Mouse (Mus musculus): ENCODE measurements around the gene Rnf138rt1.

The Rnf138rt1 gene

GRCm38 (mm10) chrX:163760617-163761434 lies at the start of gene Rnf138rt1:
Rnf138rt1 (minus strand) TSS chrX:163761329.
- DNase-seq: peak; percentile 65 to 72

GRCm38 (mm10) chrX:163807270-163807669 lies 46.1 kb upstream of the Rnf138rt1 start:
- no peak for DNase-seq

DNA sequence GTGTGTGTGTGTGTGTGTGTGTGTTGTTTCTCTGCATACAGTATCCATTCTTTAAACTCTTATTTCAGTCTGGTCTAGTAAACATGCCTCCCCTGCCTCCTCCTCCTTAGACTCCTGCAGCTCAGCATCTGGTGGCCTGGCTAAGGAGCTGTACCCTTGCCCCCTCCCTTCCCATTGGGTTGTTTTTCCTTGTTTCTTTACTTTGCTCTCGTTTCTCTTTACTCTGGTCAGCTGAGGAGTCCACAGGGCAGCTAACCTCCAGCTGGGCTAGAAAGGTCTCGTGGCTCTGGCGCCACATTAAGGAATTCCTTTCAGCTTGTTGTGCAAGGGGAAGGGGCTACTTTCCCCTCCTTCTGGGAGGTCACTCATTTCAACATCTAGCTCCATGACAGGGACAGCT lies 5.2 kb upstream of the Rnf138rt1 start:
- DNase-seq: no peak

- no peak for DNase-seq
Measured at GRCm38 (mm10) chrX:163761435-163761828, 303 bp upstream of the Rnf138rt1 start.

DNA sequence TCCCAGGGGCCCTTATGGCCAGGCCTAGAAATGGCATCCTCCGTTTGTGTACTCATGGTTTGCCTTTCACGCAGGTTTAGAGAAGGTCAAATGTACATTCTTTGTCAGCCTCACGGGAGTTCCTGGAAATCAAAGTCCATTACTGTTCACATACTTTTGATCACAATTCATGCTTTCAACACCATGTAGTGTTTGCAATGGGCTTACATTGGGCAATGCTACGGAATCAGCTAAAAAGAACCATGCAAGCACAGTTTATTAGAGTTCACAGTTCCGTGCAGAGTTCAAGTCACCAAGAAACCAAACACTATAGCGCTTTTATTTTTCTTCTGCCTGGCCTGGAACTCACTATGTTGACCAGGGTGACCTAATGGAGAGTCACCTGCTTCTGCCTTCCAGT lies 15.1 kb downstream of the Rnf138rt1 start:
- no peak for DNase-seq

- no peak for DNase-seq
Measured at GRCm38 (mm10) chrX:163743896-163744295, 17.2 kb downstream of the Rnf138rt1 start.

DNA sequence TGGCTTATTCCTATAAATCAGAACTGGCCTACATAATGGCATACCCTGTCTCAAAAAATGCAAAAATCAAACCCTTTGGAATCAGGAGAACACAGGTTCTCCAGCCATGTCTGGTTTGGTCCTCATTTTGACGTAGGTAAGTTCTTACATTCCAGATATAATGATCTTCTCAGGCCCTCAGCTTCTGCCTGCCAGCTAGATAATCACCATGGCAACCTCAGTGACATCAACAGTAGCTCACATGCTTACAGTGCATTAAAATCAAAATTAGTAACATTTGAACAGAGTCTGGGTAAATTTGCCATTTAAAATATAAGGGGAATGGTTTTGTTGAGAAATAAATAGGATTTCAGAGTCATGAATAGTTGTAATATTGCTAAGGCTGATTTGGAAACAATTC lies 22.2 kb downstream of the Rnf138rt1 start:
- no peak for DNase-seq

DNA sequence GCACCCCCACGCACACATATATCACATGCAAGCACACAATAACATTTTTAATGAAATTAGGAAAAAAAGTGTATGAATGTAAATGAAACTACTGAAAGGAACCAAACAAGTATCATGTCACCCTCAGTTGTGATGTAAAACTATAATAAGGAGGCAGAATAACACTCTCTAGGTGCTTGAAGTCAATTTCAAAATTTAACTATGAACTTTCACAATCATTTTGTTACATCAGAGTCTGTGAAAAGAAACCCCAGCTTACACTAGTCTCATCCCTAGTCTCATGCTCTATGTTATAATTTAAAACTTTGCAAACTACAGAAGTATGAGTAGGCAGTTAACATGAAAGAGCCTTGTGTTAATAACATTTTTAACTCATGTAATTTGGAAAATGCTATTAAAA lies 27.0 kb downstream of the Rnf138rt1 start:
- no peak for DNase-seq

DNA sequence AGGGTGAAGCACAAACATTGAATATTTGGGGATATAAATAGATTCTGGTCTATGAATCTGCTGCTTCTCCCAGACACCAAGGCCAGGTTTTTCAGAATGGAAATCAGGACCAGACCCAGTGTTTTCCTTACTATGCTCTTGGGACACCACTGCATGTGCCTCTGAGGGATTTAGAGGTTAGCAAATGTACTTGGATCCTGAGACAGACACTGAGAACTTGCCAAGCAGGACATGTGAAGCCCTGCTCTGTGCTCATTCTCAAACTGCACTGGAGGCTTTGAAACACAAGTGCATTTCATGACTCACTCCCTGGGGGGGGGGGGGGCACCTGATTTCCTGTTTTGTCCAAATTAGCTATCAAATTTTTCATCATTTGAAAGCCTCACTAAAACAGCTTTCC lies 37.5 kb downstream of the Rnf138rt1 start:
- DNase-seq: no peak

DNA sequence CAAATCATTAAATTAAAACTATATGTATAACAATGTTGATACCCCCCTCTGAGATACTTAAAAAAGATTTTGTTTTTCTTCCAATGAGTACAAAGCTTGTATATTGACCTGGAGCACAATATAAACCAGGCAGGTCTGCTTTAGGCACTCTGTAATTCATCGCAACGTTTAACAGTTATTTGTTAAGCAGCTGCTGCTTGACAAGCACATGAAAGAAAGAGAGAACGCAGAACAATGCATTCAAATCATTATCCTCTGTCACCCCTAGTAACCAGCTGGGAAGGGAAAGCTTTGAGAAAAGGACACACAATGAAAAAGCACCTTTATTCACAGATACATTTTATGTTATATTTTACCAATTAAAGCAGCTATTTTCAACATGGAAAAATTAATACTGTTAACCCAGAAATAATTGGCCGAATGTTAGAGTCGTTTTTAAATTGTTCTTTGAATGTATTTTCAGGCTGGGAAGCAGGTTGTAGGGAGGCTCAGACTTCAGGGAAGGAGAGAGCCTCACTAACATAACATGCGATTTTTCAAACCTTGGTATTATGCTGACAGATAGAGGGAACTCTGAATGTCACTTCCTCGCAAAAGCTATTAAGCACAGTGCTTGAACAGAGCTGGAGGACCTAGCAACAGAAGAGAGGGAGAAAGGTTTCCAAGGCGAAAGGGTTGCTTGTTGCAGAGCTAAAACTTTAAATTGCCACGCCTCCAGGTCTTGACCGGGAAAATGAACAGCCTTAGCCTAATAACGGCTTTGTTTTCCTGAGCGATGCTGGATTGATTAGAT lies 38.1 kb downstream of the Rnf138rt1 start:
- no peak for DNase-seq

- no peak for DNase-seq
Measured at GRCm38 (mm10) chrX:163720597-163720996, 40.5 kb downstream of the Rnf138rt1 start.
